Mouse (Mus musculus) heart, embryonic 16.5 days (tissue): ENCODE results near the gene Ptk7. TPM values are rescaled to one million over a fixed set of nuclear protein-coding genes. Genes with fewer than 3 reads are reported as not detected.

ENCODE experiments used
- ATAC-seq: fragments of 200-750 bp; cut with Nextera tagmentation; replicated peaks from 2 replicates; pipeline ENCODE4 v1.8.0; 2017; ENCODE audit warnings: moderate number of reproducible peaks; ENCODE audit not compliant: insufficient read depth, low FRiP score; ENCODE audit errors: extremely low read depth
- H3K27ac ChIP-seq: fragments of 300-500 bp; sonication (generic); 2 replicates; pipeline ENCODE4 v1.5.1; 2014; ENCODE audit warnings: mild to moderate bottlenecking, low read length, control low read depth, moderate library complexity
- H3K27me3 ChIP-seq: fragments of 300-500 bp; sonication (generic); 2 replicates; pipeline ENCODE4 v1.6.1; 2014; ENCODE audit warnings: low read length, mixed read lengths; ENCODE audit not compliant: control insufficient read depth, insufficient read depth
- H3K36me3 ChIP-seq: fragments of 300-500 bp; sonication (generic); 2 replicates; pipeline ENCODE4 v1.6.1; 2014; ENCODE audit not compliant: control insufficient read depth, insufficient read depth
- H3K4me1 ChIP-seq: fragments of 300-500 bp; sonication (generic); 2 replicates; pipeline ENCODE4 v1.6.1; 2014; ENCODE audit warnings: low read length, mixed read lengths; ENCODE audit not compliant: control insufficient read depth, insufficient read depth
- H3K4me2 ChIP-seq: fragments of 300-500 bp; sonication (generic); 2 replicates; pipeline ENCODE4 v1.6.1; 2014; ENCODE audit warnings: low read depth, mild to moderate bottlenecking, control low read depth, low read length
- H3K4me3 ChIP-seq: fragments of 300-500 bp; sonication (generic); 2 replicates; pipeline ENCODE4 v1.5.1; 2014; ENCODE audit warnings: mild to moderate bottlenecking, control low read depth, low read length
- H3K9ac ChIP-seq: fragments of 300-500 bp; sonication (generic); 2 replicates; pipeline ENCODE4 v1.6.1; 2014; ENCODE audit warnings: low read length, control low read depth
- H3K9me3 ChIP-seq: fragments of 300-500 bp; sonication (generic); replicated peaks from 2 replicates; pipeline ENCODE4 v1.6.1; 2016; ENCODE audit warnings: low read length; ENCODE audit not compliant: control insufficient read depth
- WGBS: fragments of 180-500 bp; shearing (Covaris S2); extraction: QIAGEN DNeasy Blood & Tissue Kit; methylation state at CpG from one replicate; pipeline ENCODE4 v1.1.7; 2014; 5-methylcytosine and 5-hydroxymethylcytosine counted together
- polyA plus RNA-seq: library from polyadenylated mRNA; unstranded; fragments of >200 nt; fragmentation: Nextera tagmentation; extraction: Ambion mirVana; gene quantifications from 2 replicates; pipeline ENCODE4 v1.2.1, GENCODE M21; 2015

The Ptk7 gene
- polyA plus RNA-seq, 1 experiment from 2014 or later, result 37.6 TPM

DNA sequence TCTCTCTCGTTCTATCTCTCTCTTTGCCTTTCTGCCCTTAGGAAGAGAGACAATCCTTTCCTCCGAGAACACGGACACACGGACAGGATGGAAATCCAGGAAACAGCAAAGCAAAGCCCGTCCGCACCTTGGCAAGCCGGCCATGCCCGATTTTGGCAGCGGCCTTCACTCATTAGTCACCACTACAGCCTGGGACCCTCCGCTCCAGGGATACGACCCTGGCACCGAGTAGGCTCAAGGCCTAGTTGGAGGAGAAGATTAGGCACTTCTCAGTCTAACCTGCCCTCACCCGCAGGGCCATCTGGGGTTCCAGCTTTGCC is 873 bp downstream of the Ptk7 start:
- Histone ChIP-seq H3K4me3 (peak overlapping the region; percentile 95), H3K27ac (peak overlapping the region; percentile 95), H3K9me3 (no peaks in the 10 kb centered on the region), H3K9ac (peak overlapping the region; percentile 98), H3K4me1 (peaks cover 48% of the 10 kb centered on the region), H3K4me2 (peak overlapping the region; percentile 83), H3K36me3 (peaks cover 11% of the 10 kb centered on the region), H3K27me3 (no peaks in the 10 kb centered on the region)
- WGBS, result under 1% methylated on average over 13 of the region's 13 CpGs
- peak; percentile 3; the same call in 1 of the 2 replicates for ATAC-seq

DNA sequence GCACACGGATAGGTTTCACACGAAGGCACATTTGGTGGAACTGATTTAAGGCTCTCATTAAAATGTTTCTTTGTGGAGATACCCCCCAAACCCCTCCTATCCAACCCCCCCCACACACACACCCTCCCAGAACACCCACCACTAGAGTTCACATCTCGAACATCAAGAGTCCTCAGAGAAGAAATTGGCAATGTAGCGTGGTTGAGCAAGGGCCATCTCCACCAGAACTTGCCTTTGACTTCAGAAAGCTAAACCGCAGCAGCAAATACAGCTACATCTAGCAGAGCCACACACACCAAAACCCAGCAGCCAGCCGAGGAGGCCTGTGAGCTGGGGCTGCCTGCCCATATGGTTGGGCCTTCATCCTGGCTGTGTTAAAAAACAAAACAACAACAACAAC is 1.9 kb downstream of the Ptk7 start:
- H3K36me3 ChIP-seq, result peaks cover 7% of the 10 kb centered on the region
- peak overlapping the region; percentile 83 for H3K4me2 ChIP-seq
- 48% methylated on average over 6 of the region's 6 CpGs for WGBS
- peak overlapping the region; percentile 98 for H3K9ac ChIP-seq
- no peak for ATAC-seq
- H3K4me1 ChIP-seq, result peaks cover 54% of the 10 kb centered on the region
- peak overlapping the region; percentile 32; the same call in 1 of the 2 replicates for H3K27ac ChIP-seq
- H3K27me3 ChIP-seq, result no peaks in the 10 kb centered on the region
- H3K9me3 ChIP-seq, result no peaks in the 10 kb centered on the region
- H3K4me3 ChIP-seq, result peak overlapping the region; percentile 95

DNA sequence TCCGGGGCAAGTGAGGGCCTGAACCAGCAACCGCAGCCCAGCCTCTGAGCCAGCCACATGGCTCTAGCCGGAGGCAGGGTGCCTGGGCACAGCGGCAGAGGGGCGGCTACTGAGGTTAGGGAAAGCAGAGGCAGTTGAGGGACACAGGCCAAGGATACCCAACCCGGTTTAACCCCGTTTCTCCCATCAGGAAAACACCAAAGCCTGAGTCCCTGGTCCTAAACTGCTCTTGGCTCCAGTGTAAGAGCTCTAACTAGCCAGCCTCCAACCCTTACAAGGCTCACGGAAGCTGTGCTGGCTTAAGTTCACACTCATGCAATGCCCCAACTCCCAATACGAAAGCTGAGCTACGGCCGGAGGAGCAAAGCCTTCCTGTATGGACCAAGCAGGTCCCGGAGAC is 4.7 kb downstream of the Ptk7 start:
- Histone ChIP-seq H3K4me2 (peak overlapping the region; percentile 42), H3K9ac (peak overlapping the region; percentile 51), H3K27ac (peak overlapping the region; percentile 73), H3K36me3 (no peaks in the 10 kb centered on the region), H3K27me3 (no peaks in the 10 kb centered on the region), H3K4me3 (0 out of 2 replicates have a peak overlapping the region, but pooled peaks have one; percentile 2), H3K9me3 (no peaks in the 10 kb centered on the region), H3K4me1 (peaks cover 68% of the 10 kb centered on the region)
- no peak for ATAC-seq
- 55% methylated on average over 12 of the region's 12 CpGs for WGBS

DNA sequence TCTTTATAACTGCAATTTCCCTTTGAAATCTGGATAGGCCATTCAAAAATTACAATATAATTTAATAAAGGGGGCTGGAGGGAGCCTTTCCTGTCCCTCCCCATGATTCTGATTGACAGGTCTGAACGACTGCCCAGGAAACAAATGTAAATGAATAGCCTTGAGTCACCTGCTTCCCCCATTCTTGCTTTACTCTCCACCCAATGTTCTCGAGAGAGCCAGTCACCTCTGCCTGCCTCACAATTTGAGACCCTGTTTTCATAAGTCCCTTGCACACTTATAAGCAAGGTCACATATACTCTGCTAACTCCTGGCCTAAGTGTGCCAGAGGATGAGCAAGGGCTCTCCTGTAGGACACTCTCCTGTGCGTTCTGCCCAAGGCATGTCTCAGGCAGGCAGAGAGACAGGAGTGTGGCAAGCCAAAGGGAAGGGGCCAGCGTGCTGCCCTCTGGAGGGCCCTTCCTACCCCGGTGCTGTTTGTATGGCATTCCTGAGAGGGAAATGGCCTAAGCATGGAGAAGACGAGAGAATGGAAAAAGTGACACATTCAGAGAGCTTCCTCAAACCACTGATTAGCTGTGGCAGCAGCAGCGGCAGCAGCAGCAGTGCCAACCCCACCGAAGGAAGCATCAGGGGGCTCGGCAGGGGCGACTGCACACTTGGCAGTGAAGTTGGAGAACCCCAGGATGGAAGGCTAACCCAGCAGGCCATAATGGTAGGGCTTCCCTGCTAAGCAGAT is 5.3 kb downstream of the Ptk7 start:
- Histone ChIP-seq H3K27ac (peak overlapping the region; percentile 73), H3K9me3 (no peaks in the 10 kb centered on the region), H3K36me3 (no peaks in the 10 kb centered on the region), H3K4me1 (peaks cover 73% of the 10 kb centered on the region), H3K9ac (peak overlapping the region; percentile 51), H3K4me2 (peak overlapping the region; percentile 42), H3K27me3 (no peaks in the 10 kb centered on the region), H3K4me3 (no peak overlapping the region)
- ATAC-seq, result peak; percentile 23; the same call in 1 of the 2 replicates
- 13% methylated on average over 10 of the region's 10 CpGs for WGBS

DNA sequence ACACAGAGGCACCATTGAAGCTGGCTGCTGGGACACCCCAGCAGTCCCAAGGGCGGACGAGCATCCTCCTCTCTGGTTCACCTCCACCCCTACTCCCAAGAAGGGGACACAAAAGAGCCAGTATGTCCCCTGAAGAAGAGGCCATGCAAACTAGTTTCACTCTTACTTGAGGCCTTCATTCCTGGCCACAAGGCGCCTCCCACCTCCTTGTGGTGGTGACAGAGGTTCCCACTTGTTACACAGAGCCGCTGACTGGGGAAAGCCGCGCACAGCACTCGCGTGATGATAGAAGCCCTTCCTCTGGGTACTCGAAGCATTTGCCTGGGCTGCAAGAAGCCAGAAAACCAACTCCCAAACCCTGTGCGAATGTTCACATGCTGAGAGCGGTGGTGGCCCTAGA is 7.0 kb downstream of the Ptk7 start:
- Histone ChIP-seq H3K9ac (0 out of 2 replicates have a peak overlapping the region, but pooled peaks have one; percentile 3), H3K4me2 (no peak overlapping the region), H3K27ac (peak overlapping the region; percentile 78), H3K36me3 (no peaks in the 10 kb centered on the region), H3K27me3 (no peaks in the 10 kb centered on the region), H3K4me1 (peaks cover 82% of the 10 kb centered on the region), H3K4me3 (no peak overlapping the region), H3K9me3 (no peaks in the 10 kb centered on the region)
- no peak for ATAC-seq
- WGBS, result 41% methylated on average over 11 of the region's 11 CpGs

DNA sequence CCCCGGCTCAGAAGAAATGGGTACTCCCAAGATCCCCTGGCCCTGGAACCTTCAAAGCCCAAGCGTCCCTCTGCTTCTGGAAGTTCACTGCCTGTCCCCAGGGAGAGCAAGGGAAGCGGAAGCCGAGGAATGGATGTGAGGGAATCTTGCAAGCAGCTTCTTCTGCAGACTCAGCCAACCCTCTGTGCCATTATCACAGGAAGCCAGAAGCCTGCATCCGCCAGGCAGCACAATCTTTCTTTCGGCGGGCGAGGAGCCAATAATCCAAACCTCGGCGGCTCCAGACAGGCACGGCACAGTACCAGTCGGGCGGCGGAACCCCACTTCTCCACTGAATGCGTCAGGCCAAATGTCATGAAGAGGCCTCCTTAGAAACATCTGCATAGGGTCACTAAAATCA is 8.0 kb downstream of the Ptk7 start:
- H3K9ac ChIP-seq, result peak overlapping the region; percentile 52
- no peaks in the 10 kb centered on the region for H3K27me3 ChIP-seq
- H3K4me3 ChIP-seq, result peak overlapping the region; percentile 19; the same call in 1 of the 2 replicates
- no peaks in the 10 kb centered on the region for H3K9me3 ChIP-seq
- H3K36me3 ChIP-seq, result no peaks in the 10 kb centered on the region
- H3K4me2 ChIP-seq, result peak overlapping the region; percentile 55
- peaks cover 85% of the 10 kb centered on the region for H3K4me1 ChIP-seq
- ATAC-seq, result no peak; the same call in 1 of the 2 replicates
- 14% methylated on average over 15 of the region's 15 CpGs for WGBS
- H3K27ac ChIP-seq, result peak overlapping the region; percentile 78

DNA sequence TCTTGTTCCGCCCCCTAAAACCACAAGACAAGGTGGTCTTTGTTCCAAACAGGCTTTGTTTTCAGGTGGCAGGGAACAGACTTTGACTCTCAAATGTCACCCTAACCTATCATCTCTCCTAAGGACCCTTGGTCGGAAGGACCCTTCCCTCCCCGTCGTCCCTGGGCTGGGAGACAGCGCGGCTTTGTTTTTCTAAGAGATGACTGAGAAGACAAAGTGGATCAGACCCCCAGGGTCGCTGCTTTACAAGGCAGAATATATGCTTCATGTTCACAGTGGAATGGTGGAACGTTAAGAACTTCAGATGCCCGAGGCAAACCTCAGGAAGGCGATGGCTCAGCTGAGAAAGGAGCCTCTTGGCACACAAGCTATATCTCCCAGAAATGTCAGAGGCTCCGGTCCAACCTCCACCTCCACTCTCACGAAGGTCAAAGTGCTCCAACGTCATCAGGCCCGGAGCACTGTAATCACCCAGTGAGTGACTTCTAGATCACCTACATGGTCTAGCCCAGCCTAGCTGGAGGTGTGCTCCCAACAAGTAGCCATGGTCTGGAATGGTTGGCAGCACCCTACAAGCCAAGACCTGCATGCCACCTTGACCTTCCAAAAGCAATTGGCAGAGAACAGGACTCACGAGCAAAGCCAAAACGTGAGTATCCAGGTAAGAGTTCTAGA is 9.5 kb downstream of the Ptk7 start:
- no peak for ATAC-seq
- Histone ChIP-seq H3K9me3 (no peaks in the 10 kb centered on the region), H3K27ac (peak overlapping the region; percentile 87), H3K4me3 (no peak overlapping the region), H3K27me3 (no peaks in the 10 kb centered on the region), H3K9ac (peak overlapping the region; percentile 71), H3K4me1 (peaks cover 79% of the 10 kb centered on the region), H3K36me3 (no peaks in the 10 kb centered on the region), H3K4me2 (peak overlapping the region; percentile 45; the same call in 1 of the 2 replicates)
- 36% methylated on average over 16 of the region's 16 CpGs for WGBS

DNA sequence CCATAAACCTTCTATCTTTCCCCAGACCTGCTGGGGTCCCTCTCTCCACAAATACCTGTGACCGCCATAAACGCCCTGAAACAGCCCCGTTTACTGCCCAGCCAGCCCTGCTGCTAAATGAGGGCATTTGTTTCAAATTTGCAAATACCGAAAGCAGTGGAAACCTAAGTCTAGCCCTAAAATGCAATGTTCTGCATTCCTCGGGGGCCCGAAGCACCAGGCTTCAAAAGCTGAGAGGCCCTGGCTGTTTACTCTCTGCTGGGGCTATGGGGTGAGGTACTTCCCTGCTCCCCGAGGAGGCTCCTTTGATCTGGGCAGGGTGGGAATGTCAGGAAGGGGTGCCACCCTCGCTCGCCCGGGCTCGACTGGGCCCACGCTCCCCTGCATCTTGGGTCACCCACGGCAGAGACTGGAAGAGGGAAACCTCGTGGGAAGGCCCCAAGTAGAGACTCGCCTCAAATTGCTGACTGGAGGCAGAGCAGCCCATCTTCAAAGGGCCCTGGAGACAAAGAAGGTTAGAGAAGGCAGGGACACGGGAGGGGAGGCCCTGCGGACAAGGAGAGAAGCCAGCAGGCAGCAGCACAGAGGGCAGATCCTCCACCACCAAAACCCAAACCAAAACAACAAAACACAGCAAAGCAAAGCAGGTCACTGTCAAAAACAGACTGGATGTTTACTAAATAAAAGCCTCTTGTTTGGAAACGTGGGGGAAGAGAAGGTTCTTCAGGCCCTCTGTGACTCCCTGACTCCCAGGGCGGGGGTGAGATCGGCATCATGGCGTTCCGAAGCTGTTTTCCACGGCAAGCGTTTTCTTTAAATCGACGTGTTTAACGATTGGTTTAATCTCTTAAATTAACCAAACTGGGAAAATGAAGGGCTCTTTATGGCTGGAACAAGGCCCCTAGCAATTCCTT is 10.3 kb downstream of the Ptk7 start:
- Histone ChIP-seq H3K36me3 (no peaks in the 10 kb centered on the region), H3K9me3 (no peaks in the 10 kb centered on the region), H3K4me3 (no peak overlapping the region), H3K4me1 (peaks cover 72% of the 10 kb centered on the region), H3K27ac (peak overlapping the region; percentile 87), H3K9ac (peak overlapping the region; percentile 71), H3K27me3 (no peaks in the 10 kb centered on the region), H3K4me2 (peak overlapping the region; percentile 45)
- 20% methylated on average over 27 of the region's 27 CpGs for WGBS
- no peak for ATAC-seq
